Mouse (Mus musculus): ENCODE results near the gene Plscr4. TPM values are rescaled to one million over a fixed set of nuclear protein-coding genes. Genes with fewer than 3 reads are reported as not detected.
A peak's percentile ranks its signal among the peaks of the same experiment; 100 is the strongest.

The Plscr4 gene
- polyA plus RNA-seq, 1 experiment from 2014 or later: 0.44 TPM

GRCm38 (mm10) chr9:92473178-92473577 is 16.0 kb downstream of the Plscr4 start:
- H3K9ac ChIP-seq: no peak overlapping the region
- no peak overlapping the region for H3K4me3 ChIP-seq (replicated peaks)
- no peak overlapping the region for H3K27ac ChIP-seq
- DNase-seq (no peak), ATAC-seq (ENCODE audit: low read depth) (no peak)
- H3K9me3 ChIP-seq (replicated peaks): no peaks in the 10 kb centered on the region
- no peaks in the 10 kb centered on the region for H3K4me1 ChIP-seq (replicated peaks)
- H3K27me3 ChIP-seq: no peaks in the 10 kb centered on the region
- no peak overlapping the region for H3K4me2 ChIP-seq
- H3K36me3 ChIP-seq: no peaks in the 10 kb centered on the region
- WGBS (ENCODE audit: insufficient replicate concordance): 53% methylated on average over 2 of the region's 2 CpGs

DNA sequence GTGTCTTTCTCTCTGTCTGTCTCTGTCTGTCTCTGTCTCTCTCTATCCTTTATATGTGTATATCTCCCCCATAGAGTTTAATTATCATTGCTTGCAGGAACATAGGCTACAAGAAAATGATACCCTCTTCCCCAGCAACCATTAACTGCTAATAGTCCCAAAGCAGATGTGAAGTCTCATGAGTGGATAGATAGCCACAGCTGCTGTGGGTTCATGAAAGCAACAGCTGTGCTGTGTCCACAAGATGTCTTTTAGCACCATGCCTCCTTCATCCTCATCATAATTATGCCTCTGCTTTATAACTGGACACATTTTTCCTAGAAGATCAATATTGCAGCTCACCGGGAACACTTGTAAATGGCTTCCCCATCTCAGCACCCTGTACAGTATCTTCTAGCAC is 17.1 kb downstream of the Plscr4 start:
- no peaks in the 10 kb centered on the region for H3K36me3 ChIP-seq
- no peak overlapping the region for H3K4me3 ChIP-seq (replicated peaks)
- no peaks in the 10 kb centered on the region for H3K4me1 ChIP-seq (replicated peaks)
- 73% methylated on average over 1 of the region's 1 CpGs for WGBS (ENCODE audit: insufficient replicate concordance)
- no peak for ATAC-seq (ENCODE audit: low read depth)
- DNase-seq: no peak
- H3K27me3 ChIP-seq: no peaks in the 10 kb centered on the region
- H3K9me3 ChIP-seq (replicated peaks): no peaks in the 10 kb centered on the region
- H3K9ac ChIP-seq: no peak overlapping the region
- H3K27ac ChIP-seq: no peak overlapping the region
- no peak overlapping the region for H3K4me2 ChIP-seq

- WGBS (ENCODE audit: insufficient replicate concordance): 55% methylated on average over 2 of the region's 2 CpGs
- DNase-seq: no peak
- H3K27me3 ChIP-seq: no peaks in the 10 kb centered on the region
- no peak overlapping the region for H3K4me2 ChIP-seq
- H3K9me3 ChIP-seq (replicated peaks): no peaks in the 10 kb centered on the region
- ATAC-seq (ENCODE audit: low read depth): no peak
- no peak overlapping the region for H3K27ac ChIP-seq
- H3K9ac ChIP-seq: no peak overlapping the region
- no peaks in the 10 kb centered on the region for H3K36me3 ChIP-seq
- H3K4me3 ChIP-seq (replicated peaks): no peak overlapping the region
- no peaks in the 10 kb centered on the region for H3K4me1 ChIP-seq (replicated peaks)
Observed at GRCm38 (mm10) chr9:92481663-92482062, 24.5 kb downstream of the Plscr4 start.

GRCm38 (mm10) chr9:92482551-92482950 is 25.4 kb downstream of the Plscr4 start:
- DNase-seq (no peak), ATAC-seq (ENCODE audit: low read depth) (no peak)
- Histone ChIP-seq H3K4me3 (replicated peaks) (no peak overlapping the region), H3K9me3 (replicated peaks) (no peaks in the 10 kb centered on the region), H3K9ac (no peak overlapping the region), H3K36me3 (no peaks in the 10 kb centered on the region), H3K4me1 (replicated peaks) (no peaks in the 10 kb centered on the region), H3K27ac (no peak overlapping the region), H3K27me3 (no peaks in the 10 kb centered on the region), H3K4me2 (no peak overlapping the region)
- 62% methylated on average over 4 of the region's 4 CpGs for WGBS (ENCODE audit: insufficient replicate concordance)

GRCm38 (mm10) chr9:92484710-92485267 is 27.6 kb downstream of the Plscr4 start:
- Histone ChIP-seq H3K36me3 (no peaks in the 10 kb centered on the region), H3K4me3 (replicated peaks) (no peak overlapping the region), H3K9me3 (replicated peaks) (no peaks in the 10 kb centered on the region), H3K27ac (no peak overlapping the region), H3K9ac (no peak overlapping the region), H3K4me2 (no peak overlapping the region), H3K27me3 (no peaks in the 10 kb centered on the region), H3K4me1 (replicated peaks) (no peaks in the 10 kb centered on the region)
- 71% methylated on average over 7 of the region's 7 CpGs for WGBS (ENCODE audit: insufficient replicate concordance)
- ATAC-seq (ENCODE audit: low read depth): no peak
- DNase-seq: no peak

- Histone ChIP-seq H3K27me3 (no peaks in the 10 kb centered on the region), H3K36me3 (no peaks in the 10 kb centered on the region), H3K4me3 (replicated peaks) (no peak overlapping the region), H3K9me3 (replicated peaks) (no peaks in the 10 kb centered on the region), H3K4me1 (replicated peaks) (no peaks in the 10 kb centered on the region), H3K27ac (no peak overlapping the region), H3K4me2 (no peak overlapping the region), H3K9ac (no peak overlapping the region)
- ATAC-seq (ENCODE audit: low read depth) (no peak), DNase-seq (no peak)
- 63% methylated on average over 7 of the region's 7 CpGs for WGBS (ENCODE audit: insufficient replicate concordance)
Observed at GRCm38 (mm10) chr9:92489857-92490256, 32.7 kb downstream of the Plscr4 start.

DNA sequence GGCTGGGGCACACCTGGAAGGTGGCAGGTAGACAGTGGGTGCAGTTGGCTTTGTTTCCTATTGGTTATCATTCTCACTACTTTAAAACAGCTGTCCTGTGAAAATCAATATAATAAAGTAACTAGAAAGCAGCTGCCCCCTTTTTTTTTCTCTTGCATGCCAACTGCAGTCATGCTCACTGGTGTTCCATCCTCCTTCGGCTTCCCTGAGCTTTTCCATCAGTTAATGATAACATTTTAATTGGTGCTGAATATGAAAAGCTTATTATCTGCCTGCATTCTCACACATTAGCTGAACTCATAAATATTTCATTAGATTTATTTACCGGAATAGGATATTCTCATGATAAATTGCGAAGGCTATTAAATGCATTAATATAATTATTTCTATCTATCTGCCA is 33.1 kb downstream of the Plscr4 start:
- H3K4me3 ChIP-seq (replicated peaks): no peak overlapping the region
- no peaks in the 10 kb centered on the region for H3K4me1 ChIP-seq (replicated peaks)

GRCm38 (mm10) chr9:92491274-92491673 is 34.1 kb downstream of the Plscr4 start:
- Histone ChIP-seq H3K9me3 (replicated peaks) (no peaks in the 10 kb centered on the region), H3K27me3 (no peaks in the 10 kb centered on the region), H3K9ac (no peak overlapping the region), H3K4me1 (replicated peaks) (no peaks in the 10 kb centered on the region), H3K4me2 (no peak overlapping the region), H3K27ac (no peak overlapping the region), H3K36me3 (no peaks in the 10 kb centered on the region), H3K4me3 (replicated peaks) (no peak overlapping the region)
- WGBS (ENCODE audit: insufficient replicate concordance): 46% methylated on average over 2 of the region's 2 CpGs
- DNase-seq (no peak), ATAC-seq (ENCODE audit: low read depth) (no peak)

More for the DNA sequence above, 33.1 kb downstream of the Plscr4 start:
- no peaks in the 10 kb centered on the region for H3K36me3 ChIP-seq
- DNase-seq: no peak
- no peak overlapping the region for H3K9ac ChIP-seq
- ATAC-seq (ENCODE audit: low read depth): no peak
- H3K27me3 ChIP-seq: no peaks in the 10 kb centered on the region
- no peaks in the 10 kb centered on the region for H3K9me3 ChIP-seq (replicated peaks)
- H3K27ac ChIP-seq: no peak overlapping the region
- H3K4me2 ChIP-seq: no peak overlapping the region
- WGBS (ENCODE audit: insufficient replicate concordance): 79% methylated on average over 3 of the region's 3 CpGs

DNA sequence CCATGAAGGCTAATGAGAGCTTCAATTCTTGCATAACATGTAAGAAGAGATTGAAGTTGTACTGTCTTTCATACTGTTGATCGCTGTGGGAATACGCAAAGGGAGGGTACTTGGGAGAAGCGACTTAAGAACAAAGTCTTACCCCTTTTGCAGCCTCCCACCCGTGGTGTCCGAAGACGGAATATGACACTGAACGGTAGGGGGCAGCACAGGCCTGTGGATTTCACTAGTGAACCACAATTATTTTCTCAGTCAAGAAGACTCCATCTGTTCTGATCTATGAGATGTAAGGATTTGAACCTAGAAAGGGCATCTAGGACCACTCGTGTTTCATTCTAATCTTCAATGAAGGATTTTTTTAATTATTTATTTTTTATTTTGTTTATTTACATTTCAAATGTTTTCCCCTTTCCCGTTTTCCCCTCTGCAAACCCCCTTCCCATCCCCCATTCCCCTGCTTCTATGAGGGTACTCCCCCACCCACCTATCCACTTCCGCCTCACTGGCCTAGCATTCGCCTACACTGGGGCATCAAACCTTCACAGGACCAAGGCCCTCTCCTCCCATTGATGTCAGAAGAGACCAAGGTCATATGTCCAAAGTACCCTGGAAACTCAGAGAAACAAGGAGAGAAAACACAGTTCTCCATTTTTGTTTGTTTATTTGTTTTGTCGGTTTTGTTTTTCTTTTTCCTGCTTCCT is 42.7 kb downstream of the Plscr4 start:
- Histone ChIP-seq H3K36me3 (no peaks in the 10 kb centered on the region), H3K9ac (no peak overlapping the region), H3K27ac (no peak overlapping the region), H3K4me1 (replicated peaks) (no peaks in the 10 kb centered on the region), H3K27me3 (no peaks in the 10 kb centered on the region), H3K4me2 (no peak overlapping the region), H3K4me3 (replicated peaks) (no peak overlapping the region), H3K9me3 (replicated peaks) (no peaks in the 10 kb centered on the region)
- 40% methylated on average over 12 of the region's 12 CpGs for WGBS (ENCODE audit: insufficient replicate concordance)
- ATAC-seq (ENCODE audit: low read depth) (no peak), DNase-seq (peak; percentile 26)

GRCm38 (mm10) chr9:92504256-92504655 is 47.1 kb downstream of the Plscr4 start:
- Histone ChIP-seq H3K36me3 (no peaks in the 10 kb centered on the region), H3K4me1 (replicated peaks) (no peaks in the 10 kb centered on the region)
- no peak for DNase-seq

DNA sequence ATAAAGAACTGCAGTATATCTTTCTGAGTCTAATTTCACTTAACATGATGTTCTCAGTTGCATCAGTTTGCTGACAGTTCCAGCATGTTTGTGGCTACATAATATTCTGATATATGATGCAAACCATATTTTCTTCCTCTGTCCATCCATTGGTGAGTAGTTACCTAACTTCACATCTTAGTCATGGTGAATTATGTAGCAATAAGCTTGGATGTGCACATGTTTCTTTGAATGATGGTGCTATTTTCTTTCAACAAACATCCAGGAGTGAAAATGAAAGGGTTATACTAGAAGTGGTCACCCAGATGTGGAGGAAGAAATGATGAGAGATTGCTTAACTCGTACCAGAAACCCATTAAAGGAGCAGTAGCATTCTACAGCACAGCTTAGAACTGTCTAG is 47.7 kb downstream of the Plscr4 start:
- Histone ChIP-seq H3K4me1 (replicated peaks) (no peaks in the 10 kb centered on the region), H3K4me2 (no peak overlapping the region), H3K36me3 (no peaks in the 10 kb centered on the region), H3K9me3 (replicated peaks) (no peaks in the 10 kb centered on the region), H3K27me3 (no peaks in the 10 kb centered on the region), H3K4me3 (replicated peaks) (no peak overlapping the region), H3K9ac (no peak overlapping the region), H3K27ac (no peak overlapping the region)
- ATAC-seq (ENCODE audit: low read depth): no peak
- 27% methylated on average over 1 of the region's 1 CpGs for WGBS (ENCODE audit: insufficient replicate concordance)
- DNase-seq: no peak

More at GRCm38 (mm10) chr9:92504256-92504655, 47.1 kb downstream of the Plscr4 start:
- no peak for ATAC-seq (ENCODE audit: low read depth)
- H3K4me3 ChIP-seq (replicated peaks): no peak overlapping the region
- no peaks in the 10 kb centered on the region for H3K27me3 ChIP-seq
- H3K4me2 ChIP-seq: no peak overlapping the region
- no peaks in the 10 kb centered on the region for H3K9me3 ChIP-seq (replicated peaks)
- 52% methylated on average over 3 of the region's 3 CpGs for WGBS (ENCODE audit: insufficient replicate concordance)
- H3K9ac ChIP-seq: no peak overlapping the region
- no peak overlapping the region for H3K27ac ChIP-seq

DNA sequence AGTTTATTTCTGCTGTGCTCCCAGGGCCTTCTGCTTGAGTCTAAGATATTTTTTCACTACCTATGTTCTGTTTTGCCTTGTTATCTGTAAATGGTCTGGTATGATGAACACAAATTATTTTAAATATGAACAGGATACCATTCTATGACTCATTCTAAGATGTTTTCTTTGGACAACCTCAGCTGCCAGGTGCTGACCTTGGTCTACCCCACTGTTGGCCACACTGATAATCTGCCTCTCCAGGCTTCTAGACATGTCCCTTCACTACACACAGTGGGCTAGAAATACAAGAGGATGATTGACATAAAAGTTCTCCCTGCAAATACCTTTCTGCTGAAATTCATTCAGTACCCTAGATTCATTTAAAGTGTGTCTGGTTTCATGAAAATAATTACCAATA is 54.5 kb downstream of the Plscr4 start:
- Histone ChIP-seq H3K9me3 (replicated peaks) (no peaks in the 10 kb centered on the region), H3K4me2 (no peak overlapping the region), H3K4me1 (replicated peaks) (no peaks in the 10 kb centered on the region), H3K36me3 (no peaks in the 10 kb centered on the region), H3K4me3 (replicated peaks) (no peak overlapping the region), H3K27me3 (no peaks in the 10 kb centered on the region), H3K27ac (no peak overlapping the region), H3K9ac (no peak overlapping the region)
- DNase-seq (no peak), ATAC-seq (ENCODE audit: low read depth) (no peak)
